Mouse (Mus musculus) lung, postnatal 25 days (tissue): ENCODE results near the gene Nrip1.

Source experiments
- DNase-seq: peaks from one replicate; pipeline ENCODE4 v3.0.0; 2022; ENCODE audit warnings: low spot score

Gene Nrip1

GRCm38 (mm10) chr16:76347719-76348421, 25.8 kb downstream of the Nrip1 start:
- DNase-seq = no peak

- no peak for DNase-seq
Observed at GRCm38 (mm10) chr16:76346371-76346770, 27.3 kb downstream of the Nrip1 start.

GRCm38 (mm10) chr16:76344761-76345368, 28.8 kb downstream of the Nrip1 start:
- DNase-seq = no peak

- DNase-seq = no peak
Observed at GRCm38 (mm10) chr16:76344030-76344429, 29.6 kb downstream of the Nrip1 start.

- peak; percentile 44 for DNase-seq
Observed at GRCm38 (mm10) chr16:76341636-76342035, 32.0 kb downstream of the Nrip1 start.

- DNase-seq = no peak
Observed at GRCm38 (mm10) chr16:76339256-76339655, 34.4 kb downstream of the Nrip1 start.

GRCm38 (mm10) chr16:76337351-76337750, 36.3 kb downstream of the Nrip1 start:
- DNase-seq = no peak

- no peak for DNase-seq
Observed at GRCm38 (mm10) chr16:76336932-76337331, 36.7 kb downstream of the Nrip1 start.

- DNase-seq = no peak
Observed at GRCm38 (mm10) chr16:76335913-76336312, 37.7 kb downstream of the Nrip1 start.

GRCm38 (mm10) chr16:76332127-76332526, 41.5 kb downstream of the Nrip1 start:
- peak; percentile 36 for DNase-seq

- DNase-seq = no peak
Observed at GRCm38 (mm10) chr16:76331231-76331630, 42.4 kb downstream of the Nrip1 start.

GRCm38 (mm10) chr16:76325315-76325710, 48.3 kb downstream of the Nrip1 start:
- no peak for DNase-seq

- no peak for DNase-seq
Observed at GRCm38 (mm10) chr16:76324411-76325314, 49.0 kb downstream of the Nrip1 start.

GRCm38 (mm10) chr16:76323594-76324307, 49.9 kb downstream of the Nrip1 start:
- DNase-seq = no peak

GRCm38 (mm10) chr16:76323141-76323540, 50.5 kb downstream of the Nrip1 start:
- no peak for DNase-seq

- no peak for DNase-seq
Observed at GRCm38 (mm10) chr16:76321527-76322165, 52.0 kb downstream of the Nrip1 start.

- no peak for DNase-seq
Observed at GRCm38 (mm10) chr16:76320118-76320473, 53.5 kb downstream of the Nrip1 start.

- DNase-seq = no peak
Observed at GRCm38 (mm10) chr16:76319364-76320117, 54.1 kb downstream of the Nrip1 start.

- DNase-seq = no peak
Observed at GRCm38 (mm10) chr16:76318331-76318922, 55.2 kb downstream of the Nrip1 start.
